Mouse (Mus musculus) liver, adult 2 months (tissue): Measurements from ENCODE around the gene Gse1.

ENCODE experiments used
- CTCF ChIP-seq: fragments of 200-500 bp; IDR thresholded peaks from 2 replicates; pipeline ENCODE4 v1.5.1; 2011; ENCODE audit warnings: low read depth, low read length, control low read depth
- POLR2A ChIP-seq: fragments of 200-500 bp; IDR thresholded peaks from 2 replicates; pipeline ENCODE4 v1.6.1; 2011; ENCODE audit warnings: low read length, control low read depth; ENCODE audit not compliant: insufficient read depth; ENCODE audit errors: extremely low read depth

- TF ChIP-seq POLR2A (no peak), CTCF (no peak)
Measured at GRCm38 (mm10) chr8:120378306-120378705, 150.1 kb downstream of the Gse1 start.
